Mouse (Mus musculus): ENCODE measurements at regions not wholly inside any gene's neighbourhood (a gene's known extent, or its start where the extent isn't known, plus 50 kb on each side); places are given as distances from the start of the nearest gene placed in this dataset.
"Not testable (repeated sequence)": the region's sequence is repeated elsewhere in the genome, so short reads cannot be mapped to it uniquely, and the experiment has no call there.

DNA sequence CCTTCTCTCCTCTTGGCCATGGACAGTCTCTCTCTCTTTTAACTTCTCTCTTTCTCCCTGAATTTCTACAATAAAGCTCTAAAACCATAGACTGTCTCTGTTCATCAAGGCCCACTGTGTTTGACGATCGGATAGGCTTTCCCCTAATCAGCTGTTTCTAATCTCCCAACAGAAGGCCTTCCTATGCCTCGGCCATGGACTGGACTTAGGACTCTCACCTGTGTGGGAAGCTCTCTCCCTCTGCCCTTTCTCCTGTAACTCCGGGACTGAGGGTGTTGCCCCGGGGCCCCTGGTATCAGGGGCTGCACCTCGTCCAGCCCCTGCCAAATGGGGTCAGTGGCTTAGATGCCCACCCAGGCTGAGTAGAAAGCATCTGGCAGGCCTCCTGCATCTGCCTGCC, 713.0 kb downstream of the Rapgef2 start:
- DNase-seq (ENCODE audit: low spot score in 2 of 2) = no peak

DNA sequence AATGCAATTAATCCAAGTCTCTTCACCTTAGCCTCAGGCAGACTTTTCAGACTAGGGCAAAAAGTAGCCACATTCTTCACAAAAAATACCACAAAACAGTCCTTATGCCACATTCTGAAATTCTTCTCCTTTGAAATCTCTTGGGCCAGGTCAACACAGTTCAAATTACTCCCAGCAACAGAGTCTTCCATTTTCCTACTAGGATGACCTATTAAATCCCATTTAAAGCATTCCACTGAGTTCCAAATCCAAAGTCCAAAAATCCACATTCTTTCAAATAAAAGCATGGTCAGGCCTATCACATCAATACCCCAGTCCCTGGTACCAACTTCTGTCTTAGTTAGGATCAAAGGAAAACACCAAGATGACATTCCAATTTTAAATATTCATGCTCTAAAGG, 721.4 kb downstream of the Rapgef2 start:
- DNase-seq (ENCODE audit: low spot score in 2 of 2) = not testable (repeated sequence)

Data from thymus, postnatal 10 days (tissue).